Mouse (Mus musculus) liver, embryonic 12.5 days (tissue): ENCODE measurements at regions not wholly inside any gene's neighbourhood (a gene's known extent, or its start where the extent isn't known, plus 50 kb on each side); places are given as distances from the start of the nearest gene placed in this dataset.

Experiments
- ATAC-seq: fragments of 200-750 bp; cut with Nextera tagmentation; 2 replicates; pipeline ENCODE4 v1.8.0; 2017; ENCODE audit warnings: moderate number of reproducible peaks, mild to moderate bottlenecking, moderate library complexity
- H3K27ac ChIP-seq: fragments of 300-500 bp; sonication (generic); 2 replicates; pipeline ENCODE4 v1.5.1; 2016; ENCODE audit warnings: mild to moderate bottlenecking
- H3K27me3 ChIP-seq: fragments of 300-500 bp; sonication (generic); replicated peaks from 2 replicates; pipeline ENCODE4 v1.6.1; 2016; ENCODE audit warnings: mild to moderate bottlenecking, moderate library complexity
- H3K36me3 ChIP-seq: fragments of 300-500 bp; sonication (generic); 2 replicates; pipeline ENCODE4 v1.6.1; 2016; ENCODE audit warnings: mild to moderate bottlenecking, moderate library complexity
- H3K4me1 ChIP-seq: fragments of 300-500 bp; sonication (generic); 2 replicates; pipeline ENCODE4 v1.6.1; 2016
- H3K4me2 ChIP-seq: fragments of 300-500 bp; sonication (generic); 2 replicates; pipeline ENCODE4 v1.6.1; 2016; ENCODE audit warnings: mild to moderate bottlenecking, moderate library complexity
- H3K4me3 ChIP-seq: fragments of 300-500 bp; sonication (generic); 2 replicates; pipeline ENCODE4 v1.5.1; 2016; ENCODE audit warnings: mild to moderate bottlenecking, moderate library complexity
- H3K9ac ChIP-seq: fragments of 300-500 bp; sonication (generic); 2 replicates; pipeline ENCODE4 v1.6.1; 2016; ENCODE audit warnings: mild to moderate bottlenecking, moderate library complexity
- H3K9me3 ChIP-seq: fragments of 300-500 bp; sonication (generic); replicated peaks from 2 replicates; pipeline ENCODE4 v1.6.1; 2016; ENCODE audit warnings: mild to moderate bottlenecking, moderate library complexity
- WGBS: fragments of 180-500 bp; shearing (Covaris S2); methylation state at CpG from one replicate; pipeline ENCODE4 v1.1.7; 2016; ENCODE audit not compliant: insufficient replicate concordance; 5-methylcytosine and 5-hydroxymethylcytosine counted together

- Histone ChIP-seq H3K36me3 (no peaks in the 10 kb centered on the region), H3K27ac (no peak overlapping the region), H3K4me1 (no peaks in the 10 kb centered on the region), H3K9me3 (no peaks in the 10 kb centered on the region), H3K27me3 (peaks cover 14% of the 10 kb centered on the region), H3K9ac (no peak overlapping the region), H3K4me2 (no peak overlapping the region), H3K4me3 (no peak overlapping the region)
- 60% methylated on average over 7 of the region's 7 CpGs for WGBS
- no peak for ATAC-seq
These were observed 96.8 kb upstream of the Slc22a12 start for GRCm38 (mm10) chr19:6639681-6640080.

- peaks cover 8% of the 10 kb centered on the region; the same call in 1 of the 2 replicates for H3K27me3 ChIP-seq
- 50% methylated on average over 10 of the region's 10 CpGs for WGBS
These were observed 90.6 kb upstream of the Slc22a12 start for GRCm38 (mm10) chr19:6633400-6633799.

GRCm38 (mm10) chr19:6631817-6632216 is 89.0 kb upstream of the Slc22a12 start:
- Histone ChIP-seq H3K9ac (no peak overlapping the region), H3K4me2 (no peak overlapping the region), H3K9me3 (no peaks in the 10 kb centered on the region), H3K4me3 (no peak overlapping the region), H3K27ac (no peak overlapping the region), H3K27me3 (peaks cover 16% of the 10 kb centered on the region), H3K36me3 (no peaks in the 10 kb centered on the region), H3K4me1 (no peaks in the 10 kb centered on the region)
- 59% methylated on average over 5 of the region's 5 CpGs for WGBS
- no peak for ATAC-seq

More at GRCm38 (mm10) chr19:6633400-6633799, 90.6 kb upstream of the Slc22a12 start:
- no peak overlapping the region for H3K27ac ChIP-seq
- no peaks in the 10 kb centered on the region for H3K4me1 ChIP-seq
- H3K4me3 ChIP-seq = no peak overlapping the region
- H3K9ac ChIP-seq = no peak overlapping the region
- H3K4me2 ChIP-seq = no peak overlapping the region
- no peaks in the 10 kb centered on the region for H3K9me3 ChIP-seq
- ATAC-seq = no peak
- H3K36me3 ChIP-seq = no peaks in the 10 kb centered on the region

DNA sequence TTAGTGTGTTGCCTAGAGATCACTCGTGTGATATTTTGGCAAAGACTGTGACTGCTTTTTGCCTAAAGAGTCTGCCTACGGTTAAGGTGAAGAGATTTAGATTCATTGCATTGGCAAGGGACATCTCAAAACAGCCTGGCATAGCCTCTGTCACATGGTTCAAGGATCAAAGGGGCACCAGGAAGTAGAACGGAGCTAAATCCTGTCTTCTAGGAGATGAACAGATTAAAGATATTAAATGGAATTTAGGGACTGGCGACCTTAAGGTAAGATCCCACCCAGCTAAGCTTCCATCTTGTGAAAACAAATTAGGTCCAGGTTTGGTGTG is 87.7 kb upstream of the Slc22a12 start:
- H3K27ac ChIP-seq = no peak overlapping the region
- no peaks in the 10 kb centered on the region for H3K4me1 ChIP-seq
- H3K9me3 ChIP-seq = no peaks in the 10 kb centered on the region
- no peaks in the 10 kb centered on the region for H3K36me3 ChIP-seq
- no peak overlapping the region for H3K4me3 ChIP-seq
- no peak overlapping the region for H3K4me2 ChIP-seq
- no peak for ATAC-seq
- 62% methylated on average over 4 of the region's 4 CpGs for WGBS
- peaks cover 16% of the 10 kb centered on the region for H3K27me3 ChIP-seq
- no peak overlapping the region for H3K9ac ChIP-seq

- Histone ChIP-seq H3K36me3 (no peaks in the 10 kb centered on the region), H3K9me3 (no peaks in the 10 kb centered on the region), H3K27me3 (peaks cover 16% of the 10 kb centered on the region), H3K4me3 (no peak overlapping the region), H3K4me2 (no peak overlapping the region), H3K27ac (no peak overlapping the region), H3K9ac (no peak overlapping the region), H3K4me1 (no peaks in the 10 kb centered on the region)
- 72% methylated on average over 9 of the region's 9 CpGs for WGBS
- ATAC-seq = no peak
These were observed 87.2 kb upstream of the Slc22a12 start for GRCm38 (mm10) chr19:6629911-6630612.

DNA sequence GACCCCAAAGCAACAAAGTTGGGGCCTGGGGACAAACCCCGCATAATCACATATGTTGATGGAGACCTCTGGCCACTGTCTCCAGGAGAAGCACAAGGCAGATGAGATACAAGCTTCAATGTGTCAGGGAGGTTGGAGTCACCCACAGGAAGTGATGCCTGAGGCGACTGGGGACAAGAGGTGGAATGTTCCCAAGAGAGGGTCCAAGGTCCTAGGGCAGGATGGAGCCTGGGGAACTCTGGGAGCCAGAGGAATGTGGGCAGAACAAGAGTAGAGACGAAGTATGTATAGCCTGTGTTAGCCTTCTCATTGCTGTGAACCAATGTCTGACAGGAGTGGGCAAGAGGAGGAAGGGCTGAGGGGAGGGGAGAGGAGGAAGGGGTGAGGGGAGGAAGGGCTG is 82.7 kb upstream of the Slc22a12 start:
- no peak for ATAC-seq
- Histone ChIP-seq H3K9ac (no peak overlapping the region), H3K27ac (no peak overlapping the region), H3K9me3 (no peaks in the 10 kb centered on the region), H3K36me3 (no peaks in the 10 kb centered on the region), H3K4me3 (no peak overlapping the region), H3K4me2 (no peak overlapping the region), H3K27me3 (peaks cover 11% of the 10 kb centered on the region), H3K4me1 (no peaks in the 10 kb centered on the region)
- WGBS = 37% methylated on average over 3 of the region's 3 CpGs

DNA sequence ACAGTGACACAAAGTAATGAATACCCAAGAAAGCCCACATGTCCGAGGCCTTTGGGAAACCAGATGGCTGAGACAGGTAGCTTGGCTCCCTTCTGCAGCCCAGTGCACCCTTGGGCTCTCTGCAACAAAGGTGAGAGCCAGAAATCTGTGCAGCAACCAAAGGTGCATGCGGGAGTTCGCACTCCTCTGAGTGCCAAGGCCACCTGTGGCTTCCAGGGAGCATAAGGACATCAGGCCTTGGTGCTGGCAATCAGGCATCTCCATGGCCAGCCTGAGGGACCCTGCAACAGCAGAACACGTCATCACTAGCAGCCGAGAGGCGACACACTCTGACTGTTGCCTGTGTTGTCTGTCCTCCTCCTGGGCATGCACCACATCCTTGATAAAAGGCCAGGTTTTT is 78.2 kb upstream of the Slc22a12 start:
- Histone ChIP-seq H3K27ac (no peak overlapping the region), H3K27me3 (no peaks in the 10 kb centered on the region; the same call in 1 of the 2 replicates), H3K4me3 (no peak overlapping the region), H3K4me2 (no peak overlapping the region), H3K4me1 (no peaks in the 10 kb centered on the region), H3K36me3 (no peaks in the 10 kb centered on the region), H3K9me3 (0 out of 2 replicates have a peak, but pooled peaks cover 3% of the 10 kb centered on the region), H3K9ac (no peak overlapping the region)
- WGBS = 65% methylated on average over 6 of the region's 6 CpGs
- ATAC-seq = no peak

DNA sequence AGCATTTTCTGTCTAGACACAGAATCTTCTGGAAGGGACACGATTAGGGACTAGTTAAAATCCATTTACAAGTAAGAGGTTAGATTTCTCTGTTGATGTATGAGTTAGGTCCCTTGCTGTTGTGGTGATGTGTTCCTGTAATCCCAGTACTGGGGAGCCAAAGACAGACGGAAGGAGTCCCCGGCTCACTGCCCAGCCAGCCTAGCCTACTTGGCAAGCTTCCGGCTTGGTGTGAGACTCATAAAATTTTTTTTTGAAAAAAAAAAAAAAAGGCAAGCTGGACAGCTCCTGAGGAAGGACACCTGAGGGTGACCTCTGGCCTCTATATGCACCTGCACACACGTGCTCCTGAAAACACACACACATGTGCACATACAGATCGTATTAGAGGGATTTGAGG is 76.7 kb upstream of the Slc22a12 start:
- H3K27me3 ChIP-seq = no peaks in the 10 kb centered on the region; the same call in 1 of the 2 replicates
- no peak overlapping the region for H3K27ac ChIP-seq
- 0 out of 2 replicates have a peak, but pooled peaks cover 3% of the 10 kb centered on the region for H3K9me3 ChIP-seq
- H3K4me1 ChIP-seq = no peaks in the 10 kb centered on the region
- 70% methylated on average over 6 of the region's 6 CpGs for WGBS
- H3K36me3 ChIP-seq = no peaks in the 10 kb centered on the region
- H3K4me3 ChIP-seq = no peak overlapping the region
- ATAC-seq = no peak
- H3K9ac ChIP-seq = no peak overlapping the region
- no peak overlapping the region for H3K4me2 ChIP-seq

GRCm38 (mm10) chr19:6616659-6617058 is 73.8 kb upstream of the Slc22a12 start:
- Histone ChIP-seq H3K9ac (no peak overlapping the region), H3K27me3 (0 out of 2 replicates have a peak, but pooled peaks cover 3% of the 10 kb centered on the region), H3K36me3 (no peaks in the 10 kb centered on the region), H3K9me3 (0 out of 2 replicates have a peak, but pooled peaks cover 3% of the 10 kb centered on the region), H3K4me2 (no peak overlapping the region), H3K4me3 (no peak overlapping the region), H3K27ac (no peak overlapping the region), H3K4me1 (no peaks in the 10 kb centered on the region)
- no peak for ATAC-seq
- 63% methylated on average over 5 of the region's 5 CpGs for WGBS

GRCm38 (mm10) chr19:6612441-6612840 is 69.6 kb upstream of the Slc22a12 start:
- no peak overlapping the region for H3K4me3 ChIP-seq
- H3K27ac ChIP-seq = no peak overlapping the region
- 63% methylated on average over 7 of the region's 7 CpGs for WGBS

GRCm38 (mm10) chr19:6611921-6612320 is 69.1 kb upstream of the Slc22a12 start:
- Histone ChIP-seq H3K27me3 (0 out of 2 replicates have a peak, but pooled peaks cover 3% of the 10 kb centered on the region), H3K27ac (no peak overlapping the region), H3K9ac (no peak overlapping the region), H3K4me2 (no peak overlapping the region), H3K36me3 (no peaks in the 10 kb centered on the region), H3K4me3 (no peak overlapping the region), H3K9me3 (0 out of 2 replicates have a peak, but pooled peaks cover 3% of the 10 kb centered on the region), H3K4me1 (no peaks in the 10 kb centered on the region)
- ATAC-seq = no peak
- WGBS = 58% methylated on average over 5 of the region's 5 CpGs

More at GRCm38 (mm10) chr19:6612441-6612840, 69.6 kb upstream of the Slc22a12 start:
- Histone ChIP-seq H3K4me1 (no peaks in the 10 kb centered on the region), H3K9ac (no peak overlapping the region), H3K9me3 (0 out of 2 replicates have a peak, but pooled peaks cover 3% of the 10 kb centered on the region), H3K4me2 (no peak overlapping the region), H3K36me3 (no peaks in the 10 kb centered on the region), H3K27me3 (0 out of 2 replicates have a peak, but pooled peaks cover 3% of the 10 kb centered on the region)
- ATAC-seq = no peak

DNA sequence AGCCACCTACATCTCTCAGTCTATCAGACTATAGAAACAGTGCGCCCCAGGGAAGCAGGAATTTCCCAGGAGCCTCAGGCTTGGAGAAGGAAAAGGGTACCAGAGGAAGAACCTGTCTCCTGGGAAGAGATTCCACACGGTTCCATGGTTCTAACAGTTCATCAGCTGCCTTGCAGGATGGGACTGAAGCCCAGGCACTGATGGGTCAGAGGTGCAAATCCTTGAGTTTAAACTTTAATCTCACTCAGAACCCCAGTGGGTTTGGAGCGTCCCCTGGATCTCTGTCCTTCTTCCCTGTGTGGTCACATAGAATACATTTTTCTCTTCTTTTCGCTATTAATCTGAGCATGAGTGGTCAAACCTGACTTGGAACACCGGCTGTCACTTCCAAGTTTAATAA is 67.9 kb upstream of the Slc22a12 start:
- Histone ChIP-seq H3K4me1 (no peaks in the 10 kb centered on the region), H3K4me3 (no peak overlapping the region), H3K9me3 (no peaks in the 10 kb centered on the region), H3K27me3 (0 out of 2 replicates have a peak, but pooled peaks cover 6% of the 10 kb centered on the region), H3K36me3 (no peaks in the 10 kb centered on the region), H3K27ac (no peak overlapping the region), H3K9ac (no peak overlapping the region), H3K4me2 (no peak overlapping the region)
- 61% methylated on average over 5 of the region's 5 CpGs for WGBS
- ATAC-seq = no peak
